Mouse (Mus musculus) liver, embryonic 14.5 days (tissue): Measurements from ENCODE around the gene Parp16.

Experiments
- CTCF ChIP-seq: IDR thresholded peaks from 2 replicates; pipeline ENCODE4 v1.5.1; 2016; ENCODE audit warnings: antibody characterized with exemption, low read depth, control low read depth
- EP300 ChIP-seq: IDR thresholded peaks from 2 replicates; pipeline ENCODE4 v1.6.1; 2016; ENCODE audit warnings: antibody characterized with exemption, low read depth

- TF ChIP-seq CTCF: no peak
- TF ChIP-seq EP300: no peak
These were observed 46.6 kb upstream of the Parp16 start for GRCm38 (mm10) chr9:65148507-65148906.
